Mouse (Mus musculus): ENCODE measurements around the gene Ly6g6d.
A peak's percentile ranks its signal among the peaks of the same experiment; 100 is the strongest.
"Not testable (repeated sequence)": the region's sequence is repeated elsewhere in the genome, so short reads cannot be mapped to it uniquely, and the experiment has no call there.

Ly6g6d gene

DNA sequence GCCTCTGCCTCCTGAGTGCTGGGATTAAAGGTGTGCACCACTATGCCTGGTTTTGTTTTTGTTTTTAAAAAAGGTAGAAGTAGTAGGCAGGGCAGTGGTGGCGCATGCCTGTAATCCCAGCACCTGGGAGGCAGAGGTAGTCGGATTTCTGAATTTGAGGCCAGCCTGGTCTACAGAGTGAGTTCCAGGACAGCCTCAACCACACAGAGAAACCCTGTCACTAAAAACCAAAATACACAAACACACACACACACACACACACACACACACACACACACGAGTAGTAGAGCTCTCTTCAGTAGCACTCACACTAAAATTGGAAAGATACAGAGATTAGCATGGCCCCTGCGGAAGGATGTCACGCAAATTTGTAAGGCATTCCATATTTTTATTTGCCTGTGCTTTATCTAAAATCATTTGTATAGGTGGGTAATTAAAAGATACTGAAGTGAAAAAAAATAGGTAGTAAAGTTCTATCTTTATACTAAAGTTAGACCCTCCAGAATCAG lies 28.9 kb downstream of the Ly6g6d start:
- DNase-seq (ENCODE audit: low read depth, low spot score) = peak; percentile 58

DNA sequence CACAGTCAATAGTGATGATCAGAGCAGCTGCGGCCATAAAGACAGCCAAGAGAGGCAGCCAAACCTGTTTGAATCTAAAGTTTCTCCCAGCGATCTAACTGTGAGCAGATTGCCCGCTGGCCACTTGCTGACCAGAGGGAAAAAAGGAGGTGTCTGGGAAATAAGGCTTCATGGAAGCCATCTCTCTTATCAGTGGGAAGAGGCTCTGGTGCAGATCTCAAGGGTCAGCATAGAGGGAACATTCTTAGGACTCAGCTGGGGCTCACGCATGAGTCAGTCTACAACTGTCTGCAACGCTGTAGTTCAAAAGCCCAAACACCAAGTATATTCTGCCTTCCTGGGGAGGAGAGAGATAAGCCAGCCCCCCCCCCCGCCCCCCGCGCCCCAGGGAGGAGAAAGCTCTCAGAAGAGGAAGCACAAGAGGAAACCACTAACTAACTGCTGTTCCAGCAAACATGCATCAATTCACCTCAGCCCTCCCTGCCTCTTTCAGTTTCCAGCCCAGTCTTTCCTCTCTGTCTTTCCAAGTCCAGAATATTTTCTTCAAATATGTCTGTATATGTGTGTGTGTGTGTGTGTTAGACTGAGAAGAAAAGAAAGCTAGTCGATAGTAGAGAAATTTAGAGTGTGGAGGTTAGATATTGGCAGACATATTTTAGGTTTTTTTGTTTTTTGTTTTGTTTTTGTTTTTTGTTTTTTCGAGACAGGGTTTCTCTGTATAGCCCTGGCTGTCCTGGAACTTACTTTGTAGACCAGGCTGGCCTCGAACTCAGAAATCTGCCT lies 29.5 kb downstream of the Ly6g6d start:
- DNase-seq (ENCODE audit: low read depth, low spot score) = peak; percentile 78

DNA sequence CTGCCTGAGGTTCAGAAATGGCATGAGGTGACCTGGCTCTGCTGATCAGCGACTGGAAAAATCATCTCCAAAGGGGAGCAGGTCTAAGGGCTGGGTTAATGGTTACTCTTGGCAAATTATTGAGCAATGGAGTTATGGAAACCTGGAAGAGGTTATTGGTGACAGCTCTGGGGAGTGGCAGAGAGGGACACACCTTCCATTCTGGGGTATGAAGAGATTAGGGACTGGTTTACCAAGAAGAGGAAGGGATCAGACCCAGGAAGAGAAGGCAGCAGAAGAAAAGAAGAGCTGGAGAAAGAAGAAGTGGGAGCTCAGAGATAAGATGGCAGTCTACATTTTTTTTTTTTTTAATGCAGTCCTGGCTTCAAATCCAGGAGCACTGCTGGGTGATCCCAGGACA lies 30.2 kb downstream of the Ly6g6d start:
- no peak for DNase-seq (ENCODE audit: low read depth, low spot score)

DNA sequence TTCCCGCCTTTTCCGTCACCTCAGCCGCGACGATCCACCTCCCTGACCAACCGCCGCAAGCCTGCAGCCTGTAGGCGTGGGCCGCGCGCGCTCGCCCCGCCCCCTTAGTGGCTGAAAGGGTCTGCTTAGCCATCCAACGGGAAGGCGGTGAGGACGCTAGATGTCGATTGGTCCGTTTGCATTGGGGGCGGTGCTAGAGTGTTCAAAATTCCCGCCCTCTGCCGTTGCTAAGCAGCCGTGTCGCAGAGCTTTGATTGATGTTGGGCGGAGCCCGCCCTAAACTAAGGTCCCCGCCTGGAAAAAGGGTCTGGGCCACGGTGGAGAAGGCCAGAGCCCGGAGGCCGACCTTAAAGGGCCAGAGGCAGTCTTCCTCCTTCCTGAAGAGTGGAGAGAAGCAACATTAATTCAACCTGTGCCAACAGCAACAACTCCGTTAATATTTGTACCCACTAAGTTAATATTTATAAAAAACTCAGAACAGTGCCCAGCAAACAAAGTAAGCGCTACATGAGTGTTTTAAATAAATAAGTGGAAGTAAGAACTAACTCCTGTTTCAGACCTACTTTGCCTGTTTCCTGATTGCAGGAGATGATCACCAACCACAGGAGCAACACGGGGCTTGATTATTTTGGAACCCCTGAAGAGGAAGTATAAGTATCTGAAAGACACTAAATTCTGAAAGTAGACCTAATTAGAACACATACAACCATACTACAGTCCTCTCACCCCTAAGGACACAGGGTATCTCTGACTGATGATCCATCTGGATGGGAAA lies 31.0 kb downstream of the Ly6g6d start, which contains the start of gene Msh5:
Gene Msh5 (minus strand): TSS at position 65 of the 775 bp plus-strand sequence.
- DNase-seq (ENCODE audit: low read depth, low spot score) = peak; percentile 100

DNA sequence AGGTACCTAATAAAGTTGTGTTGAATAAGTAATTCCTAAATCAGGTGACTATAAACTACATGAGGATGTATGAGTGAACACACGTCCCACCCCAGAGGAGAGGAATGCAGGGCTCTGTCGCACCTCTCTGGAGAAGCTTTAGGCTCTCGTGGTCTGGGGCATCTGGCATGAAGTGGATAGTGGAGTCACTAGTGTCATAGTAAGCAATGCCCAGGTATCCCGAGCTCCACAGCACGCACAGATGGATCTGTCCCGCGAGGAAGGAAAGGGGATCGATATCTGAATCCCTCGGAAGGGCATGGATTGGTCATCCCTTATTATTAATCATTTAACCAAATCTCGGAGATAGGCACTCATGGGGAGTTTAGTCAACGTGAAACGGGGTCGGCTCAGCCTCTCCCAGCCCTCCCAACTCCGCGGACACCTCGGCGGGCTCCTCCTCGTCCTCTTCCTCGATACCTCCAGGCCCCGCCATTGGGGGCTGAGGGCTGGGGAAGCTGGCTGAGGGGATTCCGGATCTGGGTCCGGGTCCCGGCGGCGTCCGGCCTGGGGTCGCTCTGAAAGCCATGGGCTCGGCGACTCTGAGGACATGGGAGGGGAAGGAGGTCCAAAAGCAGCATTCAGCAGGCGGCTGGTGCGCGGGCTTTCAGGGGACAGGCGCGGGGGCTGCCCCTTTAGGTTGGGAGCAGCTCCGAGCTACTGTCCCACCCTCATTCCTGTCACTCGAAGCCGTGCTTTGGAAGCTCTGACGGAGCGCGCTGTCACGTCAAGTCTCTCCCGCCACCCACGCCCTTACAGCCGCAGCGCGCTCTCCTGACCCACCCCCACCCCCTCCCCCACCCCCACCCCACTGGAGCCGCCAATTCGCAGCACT lies 31.8 kb downstream of the Ly6g6d start:
- peak; percentile 57 for DNase-seq (ENCODE audit: low read depth, low spot score)

DNA sequence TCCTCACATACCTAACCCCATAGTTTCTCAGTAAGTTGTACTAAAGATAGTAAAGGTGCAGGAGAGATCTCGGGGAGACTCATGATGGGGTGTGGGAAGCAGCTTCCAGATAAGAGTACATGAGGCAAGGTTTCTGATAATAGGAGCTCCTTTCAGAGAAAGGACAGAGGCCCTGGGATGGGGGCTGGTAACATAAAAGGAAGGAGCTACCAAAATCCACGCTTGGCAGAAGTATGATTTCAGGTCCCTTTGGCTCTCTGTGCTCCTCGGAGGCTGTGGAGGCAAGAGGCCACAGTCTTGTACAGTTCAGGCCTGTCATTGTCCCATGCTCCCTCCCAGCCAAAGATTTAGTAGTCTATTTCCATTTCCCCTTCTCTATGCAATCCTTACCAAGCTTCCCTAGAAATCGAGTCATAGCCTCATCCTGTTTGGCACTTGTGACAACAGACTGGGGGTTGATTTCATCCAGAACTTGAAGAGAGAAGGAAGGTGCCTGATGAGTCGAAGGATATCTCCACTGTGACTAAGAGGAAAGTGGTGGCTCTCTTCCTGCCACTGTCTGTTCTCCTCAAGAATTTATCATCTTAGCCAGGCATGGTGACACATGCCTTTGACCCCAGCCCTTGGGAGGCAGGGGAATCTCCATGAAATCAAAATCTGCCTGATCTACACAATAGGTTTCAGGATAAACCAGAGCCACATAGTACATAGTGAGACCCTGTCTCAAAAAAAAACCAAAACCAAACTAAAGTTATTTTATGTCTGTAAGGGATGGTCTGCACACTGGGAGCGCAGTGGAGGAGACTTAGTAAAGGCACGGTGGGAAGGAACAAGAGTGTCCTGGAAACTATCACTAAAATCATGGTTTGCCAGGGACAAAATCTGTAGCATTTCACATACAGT lies 32.7 kb downstream of the Ly6g6d start:
- no peak for DNase-seq (ENCODE audit: low read depth, low spot score)

DNA sequence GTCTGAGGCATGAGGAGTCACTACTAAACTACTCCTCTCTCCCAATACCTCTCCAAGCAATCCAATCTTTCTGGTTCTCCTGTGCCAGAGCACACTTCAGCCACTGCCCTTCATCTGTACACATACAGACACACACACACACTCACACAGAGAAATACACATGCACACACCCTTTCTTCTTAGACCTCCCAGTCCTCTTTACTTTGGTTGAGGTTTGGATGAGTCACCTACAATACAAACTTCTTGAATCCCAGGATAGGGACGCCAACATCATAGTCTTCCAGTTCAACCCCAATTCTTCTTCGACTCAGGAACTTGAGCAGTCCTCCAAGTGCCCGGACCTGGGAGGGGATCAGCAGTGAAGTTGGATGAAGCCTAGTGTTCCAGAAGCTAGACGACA lies 34.1 kb downstream of the Ly6g6d start:
- no peak for DNase-seq (ENCODE audit: low read depth, low spot score)

DNA sequence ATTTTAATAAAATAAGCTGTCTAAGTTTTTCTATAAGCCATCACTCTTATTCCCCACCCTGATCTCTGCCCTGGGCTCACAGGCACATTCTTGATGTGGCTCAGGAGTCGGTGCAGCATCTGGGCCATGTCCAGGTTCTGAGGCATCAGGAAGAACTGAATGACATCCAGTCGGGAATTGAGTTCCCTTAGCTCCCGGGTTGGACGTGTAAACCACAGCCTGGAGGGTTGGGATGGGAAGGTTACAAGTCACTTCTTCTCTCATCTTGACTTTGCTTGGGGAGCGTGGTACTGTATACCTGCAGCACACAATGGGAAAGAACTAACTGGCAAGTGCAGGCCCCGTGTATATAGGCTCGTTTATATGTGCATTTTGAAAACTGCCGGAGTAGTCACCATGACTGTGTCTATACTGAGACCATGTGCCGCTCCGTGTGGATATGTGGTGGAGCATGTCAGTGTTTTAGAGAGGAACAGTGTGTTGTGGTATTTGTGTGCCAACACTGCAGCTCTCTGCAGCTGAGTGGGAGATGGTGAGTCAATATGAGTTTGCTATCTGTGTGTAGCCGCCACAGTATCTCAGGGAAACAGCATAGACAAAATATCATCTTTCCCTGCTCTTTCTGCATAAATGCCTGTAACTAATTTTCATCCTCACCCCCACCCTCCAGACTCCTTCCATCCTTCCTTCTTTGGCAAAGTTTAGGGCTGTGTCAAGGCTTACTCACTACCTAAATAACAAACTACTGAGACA lies 38.6 kb downstream of the Ly6g6d start:
- no peak for DNase-seq (ENCODE audit: low read depth, low spot score)

DNA sequence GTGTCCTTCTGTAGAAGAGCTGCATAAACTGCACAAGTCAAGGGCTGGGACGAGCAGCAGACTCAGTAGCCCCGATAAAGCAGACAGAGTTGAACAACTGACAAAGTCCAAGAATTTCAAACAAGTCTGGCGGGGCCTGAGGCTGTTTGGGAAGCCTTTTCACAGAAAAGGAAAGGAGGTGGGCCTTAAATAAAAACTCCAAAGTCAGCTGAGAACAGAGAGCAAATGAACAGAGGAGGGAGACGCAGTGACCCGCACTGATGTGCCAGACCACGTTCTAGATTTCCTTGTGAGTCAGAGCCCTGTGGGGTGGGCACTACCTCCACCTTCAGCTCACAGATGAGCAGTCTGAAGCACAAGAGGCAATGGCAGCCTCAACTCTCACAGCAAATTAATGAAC lies 43.0 kb downstream of the Ly6g6d start:
- no peak for DNase-seq (ENCODE audit: low read depth, low spot score)

DNA sequence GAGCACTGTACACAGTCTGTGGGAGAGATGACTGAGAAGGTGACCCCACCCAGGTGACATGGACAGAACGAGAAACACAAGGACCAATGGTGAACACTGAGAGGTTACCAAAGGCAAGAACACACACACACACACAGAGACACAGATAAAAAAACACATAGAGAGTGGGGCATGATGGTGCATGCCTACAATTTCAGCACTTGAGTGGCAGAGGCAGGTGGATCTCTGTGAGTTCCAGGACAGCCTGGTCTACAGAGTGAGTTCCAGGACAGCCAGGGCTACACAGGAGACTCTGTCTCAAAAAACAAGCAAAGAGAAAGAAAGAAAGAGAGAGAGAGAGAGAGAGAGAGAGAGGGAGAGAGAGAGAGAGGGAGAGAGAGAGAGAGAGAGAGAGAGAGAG lies 44.2 kb downstream of the Ly6g6d start:
- not testable (repeated sequence) for DNase-seq (ENCODE audit: low read depth, low spot score)

DNA sequence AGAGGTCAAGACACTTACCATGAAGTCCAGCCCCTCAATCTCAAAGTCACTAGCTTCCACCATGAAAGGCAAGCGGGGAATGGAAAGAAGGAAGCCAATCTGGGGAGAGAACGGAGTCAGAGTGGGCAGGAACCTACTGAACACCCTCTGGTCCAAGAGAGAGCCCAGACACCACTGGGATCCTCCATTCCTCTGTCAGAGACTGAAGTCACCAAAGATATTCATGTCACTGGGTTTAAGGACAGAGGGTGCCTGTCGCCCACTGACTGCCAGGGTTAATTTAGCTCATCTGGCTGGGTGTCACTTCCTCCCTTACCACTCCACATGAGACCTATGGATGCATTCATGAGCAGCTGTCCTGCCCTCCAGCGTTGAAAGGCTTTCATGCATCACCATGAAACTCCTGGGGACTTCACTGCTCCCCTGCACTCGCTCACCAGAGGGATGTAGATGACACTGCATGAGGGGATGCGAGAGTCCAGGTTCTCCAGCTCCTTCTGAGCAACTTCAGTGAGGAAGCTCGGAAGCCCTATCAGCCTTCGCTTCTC lies 45.5 kb downstream of the Ly6g6d start:
- peak; percentile 48 for DNase-seq (ENCODE audit: low read depth, low spot score)

DNA sequence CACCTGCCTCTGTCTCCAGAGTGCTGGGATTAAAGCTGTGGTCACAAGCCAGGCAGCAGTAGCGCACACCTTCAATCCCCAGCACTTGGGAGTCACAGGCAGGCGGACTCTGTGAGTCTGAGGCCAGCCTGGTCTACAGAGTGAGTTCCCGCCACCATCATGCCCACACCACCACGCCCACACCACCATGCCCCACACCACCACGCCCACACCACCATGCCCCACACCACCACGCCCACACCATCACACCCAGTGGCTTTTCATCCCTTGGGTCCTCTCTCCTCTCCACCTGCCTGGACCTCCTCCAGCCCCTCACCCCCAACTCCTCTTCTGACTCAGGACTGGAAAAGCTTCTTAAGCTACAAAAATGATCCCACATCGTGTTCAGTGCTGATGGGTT lies 46.0 kb downstream of the Ly6g6d start:
- no peak for DNase-seq (ENCODE audit: low read depth, low spot score)

DNA sequence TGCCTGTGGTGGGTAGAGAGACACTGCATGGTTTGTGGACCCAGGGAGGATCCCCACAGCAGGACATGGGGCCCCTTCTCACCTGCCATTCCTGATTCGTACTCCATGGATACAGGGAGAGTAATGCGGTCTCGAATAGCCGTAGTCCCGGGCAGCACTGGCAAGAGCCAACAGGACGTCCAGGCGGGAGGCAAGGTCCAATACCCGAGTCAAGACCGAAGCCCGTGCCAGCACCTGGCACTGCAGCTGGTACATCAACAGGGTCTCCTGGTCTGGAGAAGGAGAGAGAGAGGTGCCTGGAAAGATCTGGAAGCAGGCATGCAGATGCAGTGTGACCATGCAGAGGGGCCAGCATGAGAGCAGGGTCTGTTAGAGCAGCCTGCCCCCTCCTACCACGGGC lies 46.6 kb downstream of the Ly6g6d start:
- DNase-seq (ENCODE audit: low read depth, low spot score) = no peak

DNA sequence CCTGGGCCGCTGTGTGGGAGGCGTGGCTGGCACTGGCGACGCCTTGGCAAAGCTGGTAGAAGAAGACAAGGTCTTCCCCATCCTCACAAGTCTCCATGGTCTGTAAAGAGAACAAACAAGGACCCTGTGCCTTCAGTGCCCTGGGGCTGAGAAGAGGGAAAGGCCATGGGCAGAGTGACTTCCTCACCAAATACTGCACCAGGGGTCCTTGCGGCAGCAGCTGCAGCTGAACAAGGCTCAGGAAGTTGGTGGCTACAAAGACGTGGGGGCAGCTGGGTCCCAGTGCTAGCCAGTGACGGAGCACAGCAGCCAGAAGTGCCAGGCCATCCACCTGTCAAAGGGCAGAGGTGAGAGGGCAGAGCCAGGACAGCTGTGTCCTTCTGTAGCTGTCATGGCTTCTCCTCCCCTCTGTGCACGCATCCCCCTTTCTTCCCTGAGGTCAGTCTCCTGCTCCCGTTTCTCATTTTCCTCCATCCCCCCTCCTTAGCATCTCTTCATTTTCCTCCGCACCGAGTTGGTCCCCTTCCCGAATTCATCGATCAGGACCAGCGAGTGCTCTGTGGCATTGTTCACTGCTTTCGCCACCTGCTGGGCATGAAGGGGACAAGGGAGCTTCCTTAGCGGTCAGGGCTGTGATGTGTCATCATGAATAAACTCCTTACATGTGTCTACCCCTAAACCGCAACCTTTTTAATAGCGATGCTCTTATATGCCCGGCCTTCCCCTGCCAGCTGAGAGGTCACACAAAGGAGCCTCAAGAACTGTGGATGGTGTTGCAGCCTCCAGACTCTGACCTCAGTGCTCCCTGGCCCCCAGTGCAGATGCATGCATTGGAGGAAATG lies 48.0 kb downstream of the Ly6g6d start:
- DNase-seq (ENCODE audit: low read depth, low spot score) = no peak

DNA sequence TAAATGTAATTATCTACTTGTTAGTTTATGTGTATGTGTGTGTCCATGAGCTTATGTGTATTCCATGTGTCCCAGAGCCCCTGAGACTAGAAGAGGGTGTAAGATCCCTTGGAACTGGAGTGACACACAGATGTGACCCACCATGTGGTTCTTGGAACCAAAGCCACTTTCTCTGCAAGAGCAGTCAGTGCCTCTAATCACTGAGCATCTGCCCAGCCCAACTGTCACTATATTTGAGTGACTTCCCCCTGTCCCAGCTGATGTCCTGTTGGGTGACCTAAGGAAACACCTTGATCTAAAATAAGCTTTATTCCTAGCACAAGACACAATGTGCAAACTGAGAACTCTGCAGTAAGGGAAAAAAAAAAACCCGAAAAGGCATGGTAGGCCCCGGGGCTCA lies 49.5 kb downstream of the Ly6g6d start:
- DNase-seq (ENCODE audit: low read depth, low spot score) = no peak

DNA sequence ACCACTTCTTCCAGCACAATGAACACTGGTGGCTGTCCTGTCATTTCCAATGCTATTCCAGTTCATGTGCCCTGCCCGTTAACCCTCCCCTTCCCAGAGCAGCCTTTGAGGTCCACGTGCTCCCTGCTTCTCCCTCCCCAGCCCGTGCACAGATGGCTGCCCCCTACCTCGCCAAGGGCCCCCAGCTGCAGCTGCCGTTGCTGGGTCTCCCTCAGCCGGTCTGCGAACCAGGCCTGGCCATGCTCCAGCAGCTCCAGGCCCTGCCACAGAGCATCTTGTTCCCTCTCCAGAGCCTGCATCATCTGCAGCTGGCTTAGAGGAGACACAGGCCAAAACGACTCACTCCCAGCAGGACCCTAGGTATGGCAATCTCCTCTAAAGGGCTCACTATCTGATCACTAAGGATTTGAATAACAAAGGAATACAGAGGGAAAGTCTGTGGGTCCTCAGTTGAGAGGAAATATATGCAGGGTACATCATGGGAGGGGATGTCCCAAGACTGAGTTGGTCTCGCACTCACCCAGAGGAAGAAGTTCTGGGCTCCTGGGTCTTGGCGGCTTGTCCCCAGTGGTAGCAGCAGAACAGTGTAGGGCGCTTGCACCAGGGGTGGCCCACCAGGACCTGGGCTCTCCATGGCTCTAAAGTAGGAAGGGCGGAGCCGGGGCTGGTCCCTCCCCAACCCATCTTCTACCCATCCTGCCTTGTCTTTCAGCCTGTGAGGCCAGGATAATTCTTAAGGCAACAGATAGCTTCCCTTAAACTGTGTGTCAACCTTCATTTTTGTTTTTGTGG lies 50.4 kb downstream of the Ly6g6d start, which contains the start of gene Sapcd1:
Gene Sapcd1 (minus strand): TSS at position 740 of the 792 bp plus-strand sequence.
- DNase-seq (ENCODE audit: low read depth, low spot score) = peak; percentile 84

DNA sequence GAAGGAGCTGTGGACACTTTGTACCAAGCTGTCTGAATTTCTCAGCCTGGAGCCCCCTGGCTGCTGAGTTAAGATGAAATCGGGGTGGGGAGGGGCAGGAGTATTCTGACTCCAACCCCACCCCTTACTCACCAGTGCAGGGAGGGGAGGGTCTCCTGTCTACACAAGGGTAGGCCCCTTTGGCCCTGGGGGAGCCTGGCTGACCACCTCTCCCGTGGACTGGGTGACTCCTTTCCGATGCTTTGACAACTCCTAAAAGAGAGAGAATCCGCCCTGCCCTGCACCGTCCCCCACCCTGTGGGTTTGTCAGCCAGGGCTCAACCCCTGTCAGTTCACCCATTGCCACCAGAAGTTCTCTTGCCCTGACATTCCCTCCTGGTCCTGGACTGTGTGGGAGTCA lies 51.7 kb downstream of the Ly6g6d start:
- no peak for DNase-seq (ENCODE audit: low read depth, low spot score)
